Mouse (Mus musculus): ENCODE measurements around the gene Osbpl9. TPM values are rescaled to one million over a fixed set of nuclear protein-coding genes. Genes with fewer than 3 reads are reported as not detected.

The Osbpl9 gene
- 17.2 and 21.4 TPM in 2 replicates for polyA plus RNA-seq (2012; rRNA removed; ENCODE audit: low replicate concordance)

GRCm38 (mm10) chr4:109201582-109202424 lies at the start of gene Osbpl9:
Osbpl9 (minus strand) TSS chr4:109202272.

GRCm38 (mm10) chr4:109234185-109234584 lies 32.1 kb upstream of the Osbpl9 start, which contains the start of gene Calr4:
Calr4 (plus strand) TSS chr4:109234485.

Other genes starting within 250 kb of the Osbpl9 start
- gene Nrd1, start 201.6 kb downstream of the Osbpl9 start, polyA plus RNA-seq (2012; rRNA removed; ENCODE audit: low replicate concordance): 3.0 and 5.7 TPM in 2 replicates
- gene Calr4, start 32.2 kb upstream of the Osbpl9 start, polyA plus RNA-seq (2012; rRNA removed; ENCODE audit: low replicate concordance): not detected in 2 replicates
- 0.81 and 1.2 TPM in 2 replicates for gene Eps15, start 78.0 kb upstream of the Osbpl9 start, polyA plus RNA-seq (2012; rRNA removed; ENCODE audit: low replicate concordance)
- gene Ttc39a, start 204.4 kb upstream of the Osbpl9 start, polyA plus RNA-seq (2012; rRNA removed; ENCODE audit: low replicate concordance): 7.3 and 21.6 TPM in 2 replicates

All from duodenum, adult 2 months (tissue).